Mouse (Mus musculus): ENCODE results near the gene Kcnj10. TPM values are rescaled to one million over a fixed set of nuclear protein-coding genes. Genes with fewer than 3 reads are reported as not detected.

Kcnj10 gene
- polyA plus RNA-seq, 1 experiment = 17.1 TPM

GRCm38 (mm10) chr1:172325680-172326535 lies 15.1 kb upstream of the Kcnj10 start:
- DNase-seq = peak; percentile 85
- Histone ChIP-seq H3K4me1 (ENCODE audit: control insufficient read depth, insufficient read depth, low read length) (no peaks in the 10 kb centered on the region; the same call in 1 of the 2 replicates), H3K27ac (ENCODE audit: insufficient read depth, low read depth, low read length) (no peak overlapping the region), H3K4me3 (ENCODE audit: insufficient read depth, low read depth, low read length) (peak overlapping the region; percentile 41), H3K27me3 (replicated peaks; ENCODE audit: control insufficient read depth, insufficient read depth, low read length) (no peaks in the 10 kb centered on the region; the same call in 1 of the 2 replicates), H3K36me3 (ENCODE audit: control insufficient read depth, insufficient read depth, low read length) (no peaks in the 10 kb centered on the region)
- TF ChIP-seq POLR2A (IDR thresholded peaks at IDR 0.05; ENCODE audit: low read depth, low read length) (no peak), CTCF (conservative IDR thresholded peaks at IDR 0.05; ENCODE audit: insufficient read depth, insufficient read length, low read depth, low read length) (peak; percentile 79)
- 18% methylated on average over 94 of the region's 94 CpGs for whole genome bisulfite sequencing

- Histone ChIP-seq H3K27ac (ENCODE audit: insufficient read depth, low read depth, low read length) (no peak overlapping the region), H3K36me3 (ENCODE audit: control insufficient read depth, insufficient read depth, low read length) (no peaks in the 10 kb centered on the region), H3K4me1 (ENCODE audit: control insufficient read depth, insufficient read depth, low read length) (no peaks in the 10 kb centered on the region; the same call in 1 of the 2 replicates), H3K4me3 (ENCODE audit: insufficient read depth, low read depth, low read length) (no peak overlapping the region), H3K27me3 (replicated peaks; ENCODE audit: control insufficient read depth, insufficient read depth, low read length) (no peaks in the 10 kb centered on the region; the same call in 1 of the 2 replicates)
- TF ChIP-seq POLR2A (IDR thresholded peaks at IDR 0.05; ENCODE audit: low read depth, low read length) (no peak), CTCF (conservative IDR thresholded peaks at IDR 0.05; ENCODE audit: insufficient read depth, insufficient read length, low read depth, low read length) (no peak)
- DNase-seq = no peak
- WGBS = 53% methylated on average over 11 of the region's 11 CpGs
Measured at GRCm38 (mm10) chr1:172326684-172327083, 14.3 kb upstream of the Kcnj10 start.

GRCm38 (mm10) chr1:172327206-172328001 lies 13.6 kb upstream of the Kcnj10 start:
- Histone ChIP-seq H3K4me1 (ENCODE audit: control insufficient read depth, insufficient read depth, low read length) (no peaks in the 10 kb centered on the region; the same call in 1 of the 2 replicates), H3K36me3 (ENCODE audit: control insufficient read depth, insufficient read depth, low read length) (no peaks in the 10 kb centered on the region), H3K27me3 (replicated peaks; ENCODE audit: control insufficient read depth, insufficient read depth, low read length) (no peaks in the 10 kb centered on the region; the same call in 1 of the 2 replicates), H3K4me3 (ENCODE audit: insufficient read depth, low read depth, low read length) (no peak overlapping the region), H3K27ac (ENCODE audit: insufficient read depth, low read depth, low read length) (no peak overlapping the region)
- TF ChIP-seq POLR2A (IDR thresholded peaks at IDR 0.05; ENCODE audit: low read depth, low read length) (no peak), CTCF (conservative IDR thresholded peaks at IDR 0.05; ENCODE audit: insufficient read depth, insufficient read length, low read depth, low read length) (no peak)
- 76% methylated on average over 16 of the region's 16 CpGs for WGBS
- DNase-seq = no peak

DNA sequence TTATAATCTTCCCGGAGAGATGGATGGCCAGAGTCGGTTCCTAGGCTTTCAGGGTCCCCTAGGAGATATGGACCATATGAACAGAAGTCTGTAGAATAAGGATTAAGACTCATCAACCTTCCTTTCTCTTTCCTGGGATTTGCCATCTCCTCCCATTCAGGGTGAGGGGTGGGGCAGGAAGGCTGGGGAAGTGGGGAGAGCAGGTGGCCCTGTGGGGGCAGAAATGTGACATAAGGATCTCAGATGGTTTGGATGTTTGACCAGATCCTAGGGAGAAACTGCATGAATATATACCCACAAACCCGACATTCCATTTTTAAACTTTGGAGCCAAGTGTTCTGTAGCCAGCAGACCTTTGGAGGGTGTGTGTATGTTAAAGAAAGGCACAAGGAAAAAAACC lies 13.0 kb upstream of the Kcnj10 start:
- no peak for DNase-seq
- Histone ChIP-seq H3K27ac (ENCODE audit: insufficient read depth, low read depth, low read length) (no peak overlapping the region), H3K4me3 (ENCODE audit: insufficient read depth, low read depth, low read length) (no peak overlapping the region), H3K36me3 (ENCODE audit: control insufficient read depth, insufficient read depth, low read length) (no peaks in the 10 kb centered on the region), H3K27me3 (replicated peaks; ENCODE audit: control insufficient read depth, insufficient read depth, low read length) (no peaks in the 10 kb centered on the region; the same call in 1 of the 2 replicates), H3K4me1 (ENCODE audit: control insufficient read depth, insufficient read depth, low read length) (no peaks in the 10 kb centered on the region; the same call in 1 of the 2 replicates)
- 76% methylated on average over 3 of the region's 3 CpGs for WGBS
- no peak for TF ChIP-seq CTCF (conservative IDR thresholded peaks at IDR 0.05; ENCODE audit: insufficient read depth, insufficient read length, low read depth, low read length)
- no peak for TF ChIP-seq POLR2A (IDR thresholded peaks at IDR 0.05; ENCODE audit: low read depth, low read length)

- H3K27me3 ChIP-seq (replicated peaks; ENCODE audit: control insufficient read depth, insufficient read depth, low read length) = no peaks in the 10 kb centered on the region; the same call in 1 of the 2 replicates
- H3K4me3 ChIP-seq (ENCODE audit: insufficient read depth, low read depth, low read length) = no peak overlapping the region
- WGBS = 75% methylated on average over 7 of the region's 7 CpGs
Measured at GRCm38 (mm10) chr1:172328461-172328860, 12.5 kb upstream of the Kcnj10 start.

DNA sequence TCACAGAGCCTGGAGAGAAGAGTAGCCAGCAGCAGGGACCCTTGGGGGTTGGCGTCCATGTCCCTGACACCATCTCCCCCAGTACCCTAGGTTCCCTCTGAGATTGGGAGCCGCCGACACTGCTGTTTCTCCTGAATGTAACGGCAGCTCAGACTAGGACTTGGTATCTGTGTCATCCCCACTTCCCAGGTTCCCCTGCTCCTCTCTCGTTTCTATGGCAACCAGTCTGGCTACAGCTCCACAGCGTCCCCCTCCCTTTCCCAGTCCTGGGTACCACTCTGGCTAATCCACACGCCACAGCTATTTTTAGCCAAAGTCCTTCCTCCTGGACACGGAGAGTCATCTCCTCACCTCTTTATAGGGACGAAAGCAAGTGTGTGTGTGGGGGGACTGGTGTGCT lies 11.9 kb upstream of the Kcnj10 start, which contains the start of gene Kcnj9:
TSS of gene Kcnj9 (minus strand) at position 188 of the 400 bp plus-strand sequence.
- TF ChIP-seq POLR2A (IDR thresholded peaks at IDR 0.05; ENCODE audit: low read depth, low read length) (no peak), CTCF (conservative IDR thresholded peaks at IDR 0.05; ENCODE audit: insufficient read depth, insufficient read length, low read depth, low read length) (no peak)
- Histone ChIP-seq H3K4me1 (ENCODE audit: control insufficient read depth, insufficient read depth, low read length) (no peaks in the 10 kb centered on the region; the same call in 1 of the 2 replicates), H3K27me3 (replicated peaks; ENCODE audit: control insufficient read depth, insufficient read depth, low read length) (no peaks in the 10 kb centered on the region; the same call in 1 of the 2 replicates), H3K36me3 (ENCODE audit: control insufficient read depth, insufficient read depth, low read length) (no peaks in the 10 kb centered on the region), H3K4me3 (ENCODE audit: insufficient read depth, low read depth, low read length) (no peak within 1 kb of the TSS), H3K27ac (ENCODE audit: insufficient read depth, low read depth, low read length) (no peak within 1 kb of the TSS)
- WGBS = 38% methylated on average over 9 of the region's 9 CpGs
- no peak for DNase-seq

More at GRCm38 (mm10) chr1:172328461-172328860, 12.5 kb upstream of the Kcnj10 start:
- Histone ChIP-seq H3K4me1 (ENCODE audit: control insufficient read depth, insufficient read depth, low read length) (no peaks in the 10 kb centered on the region; the same call in 1 of the 2 replicates), H3K36me3 (ENCODE audit: control insufficient read depth, insufficient read depth, low read length) (no peaks in the 10 kb centered on the region), H3K27ac (ENCODE audit: insufficient read depth, low read depth, low read length) (no peak overlapping the region)
- TF ChIP-seq POLR2A (IDR thresholded peaks at IDR 0.05; ENCODE audit: low read depth, low read length) (no peak), CTCF (conservative IDR thresholded peaks at IDR 0.05; ENCODE audit: insufficient read depth, insufficient read length, low read depth, low read length) (no peak)
- no peak for DNase-seq
